Mouse (Mus musculus): Measurements from ENCODE around the gene Bzw2. TPM values are rescaled to one million over a fixed set of nuclear protein-coding genes. Genes with fewer than 3 reads are reported as not detected.

The Bzw2 gene
- polyA plus RNA-seq (2012; rRNA removed) = 2.5 and 3.2 TPM in 2 replicates

GRCm38 (mm10) chr12:36157638-36158308 lies at the start of gene Bzw2:
Gene Bzw2 (minus strand): TSS chr12:36158080.

GRCm38 (mm10) chr12:36156637-36157303 lies 1.1 kb downstream of the Bzw2 start, which contains the start of gene Ankmy2:
Gene Ankmy2 (plus strand): TSS chr12:36157114.

GRCm38 (mm10) chr12:36042348-36042778 lies 115.5 kb downstream of the Bzw2 start, which contains the start of gene Tspan13:
Gene Tspan13 (minus strand): TSS chr12:36042500.

Other genes with a start within 250 kb of the Bzw2 start
- gene Agr3, start 232.5 kb downstream of the Bzw2 start, polyA plus RNA-seq (2012; rRNA removed) = not detected in 2 replicates
- gene Agr2, start 165.2 kb downstream of the Bzw2 start, polyA plus RNA-seq (2012; rRNA removed) = 252 and 270 TPM in 2 replicates
- gene Tspan13, start 115.6 kb downstream of the Bzw2 start, polyA plus RNA-seq (2012; rRNA removed) = 225 and 530 TPM in 2 replicates
- 2.0 and 2.7 TPM in 2 replicates for gene Ankmy2, start 966 bp downstream of the Bzw2 start, polyA plus RNA-seq (2012; rRNA removed)
- gene Lrrc72, start 95.3 kb upstream of the Bzw2 start, polyA plus RNA-seq (2012; rRNA removed) = not detected in 2 replicates
- gene Sostdc1, start 156.1 kb upstream of the Bzw2 start, polyA plus RNA-seq (2012; rRNA removed) = 2.6 and 2.7 TPM in 2 replicates
- gene Ispd, start 223.4 kb upstream of the Bzw2 start, polyA plus RNA-seq (2012; rRNA removed) = 0.24 and 0.32 TPM in 2 replicates
- 0.97 and 1.7 TPM in 2 replicates for gene D630036H23Rik, start 224.1 kb upstream of the Bzw2 start, polyA plus RNA-seq (2012; rRNA removed)

Measured in stomach, adult 2 months (tissue).